Mouse (Mus musculus) C2C12 (cell line): ENCODE results near the gene Epas1. TPM values are rescaled to one million over a fixed set of nuclear protein-coding genes. Genes with fewer than 3 reads are reported as not detected.

Experiments
- H3K27me3 ChIP-seq: one replicate; pipeline ENCODE4 v1.6.1; 2011; ENCODE audit not compliant: control insufficient read depth, insufficient read depth, insufficient read length
- H3K36me3 ChIP-seq: one replicate; pipeline ENCODE4 v1.6.1; 2011; ENCODE audit not compliant: control insufficient read depth, insufficient read depth
- H3K4me3 ChIP-seq: one replicate; pipeline ENCODE4 v1.5.1; 2011; ENCODE audit warnings: mild to moderate bottlenecking, control low read depth; ENCODE audit not compliant: poor library complexity, insufficient read depth, severe bottlenecking
- H3K79me2 ChIP-seq: one replicate; pipeline ENCODE4 v1.6.1; 2011; ENCODE audit not compliant: control insufficient read depth, insufficient read depth
- H3K79me3 ChIP-seq: one replicate; pipeline ENCODE4 v1.6.1; 2011; ENCODE audit warnings: low read depth, control low read depth
- H3ac ChIP-seq: one replicate; pipeline ENCODE3; 2011; ENCODE audit warnings: low read depth; ENCODE audit not compliant: control insufficient read depth, insufficient read length
- CEBPB ChIP-seq: IDR thresholded peaks from one replicate; pipeline ENCODE4 v1.6.1; 2011; ENCODE audit warnings: low read depth, mild to moderate bottlenecking, control low read depth, moderate library complexity
- CTCF ChIP-seq: IDR thresholded peaks from one replicate; pipeline ENCODE4 v1.5.1; 2011; ENCODE audit not compliant: control insufficient read depth, insufficient read depth, insufficient read length
- FOSL1 ChIP-seq: IDR thresholded peaks from one replicate; pipeline ENCODE4 v1.8.0; 2011; ENCODE audit warnings: mild to moderate bottlenecking, low read length; ENCODE audit not compliant: poor library complexity, insufficient read depth, severe bottlenecking
- MAX ChIP-seq: IDR thresholded peaks from one replicate; pipeline ENCODE4 v1.6.1; 2011; ENCODE audit warnings: mild to moderate bottlenecking, control low read depth
- MYOD1 ChIP-seq: IDR thresholded peaks from one replicate; pipeline ENCODE4 v1.6.1; 2011; ENCODE audit warnings: low read depth; ENCODE audit not compliant: control insufficient read depth, insufficient read length
- MYOG ChIP-seq: IDR thresholded peaks from one replicate; pipeline ENCODE4 v1.6.1; 2011; ENCODE audit not compliant: control insufficient read depth, insufficient read length; ENCODE audit errors: extremely low read depth
- USF1 ChIP-seq: IDR thresholded peaks from one replicate; pipeline ENCODE4 v1.6.1; 2011; ENCODE audit warnings: low read depth, mild to moderate bottlenecking, control low read depth, moderate library complexity
- polyA plus RNA-seq: library from polyadenylated mRNA; unstranded; fragments of >200 nt; fragmentation: generic; extraction: Trizol; gene quantifications from one replicate; pipeline ENCODE4 v1.2.1, GENCODE M21; 2012; ENCODE audit warnings: missing spikeins

The Epas1 gene
- polyA plus RNA-seq, 1 experiment: 0.05 TPM

DNA sequence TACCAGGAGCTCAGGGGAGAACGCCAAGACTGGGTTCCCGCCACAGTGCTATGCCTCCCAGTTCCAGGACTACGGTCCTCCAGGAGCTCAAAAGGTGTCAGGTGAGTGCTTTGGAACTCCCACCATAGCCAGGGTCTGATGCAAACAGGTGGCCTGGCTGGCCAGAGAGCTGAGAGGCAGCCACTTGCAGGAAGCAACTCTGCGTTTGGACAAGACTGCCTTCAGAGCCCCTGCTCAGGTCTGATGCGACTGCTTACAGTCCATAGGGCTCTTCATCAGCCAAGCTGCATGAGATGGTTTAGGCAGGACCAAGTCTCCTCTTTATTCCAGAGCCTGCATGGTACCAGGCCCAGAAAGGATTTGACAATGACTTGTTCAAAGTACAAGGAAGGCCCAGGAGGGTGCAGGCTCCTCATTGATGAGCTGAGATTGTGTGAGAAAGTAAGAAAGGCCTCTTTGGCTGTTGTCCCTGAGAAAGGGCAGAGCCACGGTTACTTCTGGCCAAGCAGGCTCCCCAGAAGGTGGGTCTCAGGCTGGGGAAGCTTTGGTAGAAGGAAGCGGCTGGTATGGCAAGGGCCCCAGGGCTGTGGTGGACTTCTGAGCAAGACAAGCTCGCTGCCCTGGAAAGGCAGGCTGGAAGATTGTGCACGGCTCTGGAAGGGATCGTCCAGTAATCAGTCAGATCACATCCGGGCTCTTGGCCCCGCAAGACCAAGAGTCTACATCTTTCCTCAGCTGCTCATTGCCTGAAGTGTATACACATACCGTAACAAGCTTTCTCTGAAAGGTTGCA is 76.1 kb downstream of the Epas1 start:
- Histone ChIP-seq H3ac (no peak overlapping the region), H3K27me3 (peaks cover 13% of the 10 kb centered on the region), H3K79me3 (no peaks in the 10 kb centered on the region), H3K79me2 (no peaks in the 10 kb centered on the region), H3K4me3 (no peak overlapping the region), H3K36me3 (no peaks in the 10 kb centered on the region)
- TF ChIP-seq USF1 (no peak), FOSL1 (no peak), MYOD1 (no peak), MYOG (no peak), CEBPB (no peak), CTCF (no peak), MAX (no peak)

DNA sequence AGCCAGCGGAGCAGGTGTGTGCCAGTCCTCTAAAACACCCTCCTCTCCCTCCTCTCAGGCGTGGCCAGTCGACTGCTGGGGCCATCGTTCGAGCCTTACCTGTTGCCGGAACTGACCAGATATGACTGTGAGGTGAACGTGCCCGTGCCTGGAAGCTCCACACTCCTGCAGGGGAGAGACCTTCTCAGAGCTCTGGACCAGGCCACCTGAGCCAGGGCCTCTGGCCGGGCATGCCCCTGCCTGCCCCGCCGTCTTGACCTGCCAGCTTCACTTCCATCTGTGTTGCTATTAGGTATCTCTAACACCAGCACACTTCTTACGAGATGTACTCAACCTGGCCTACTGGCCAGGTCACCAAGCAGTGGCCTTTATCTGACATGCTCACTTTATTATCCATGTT is 77.4 kb downstream of the Epas1 start:
- H3K79me2 ChIP-seq: no peaks in the 10 kb centered on the region
- H3K27me3 ChIP-seq: peaks cover 12% of the 10 kb centered on the region
- H3ac ChIP-seq: no peak overlapping the region
- TF ChIP-seq MYOD1 (no peak), MAX (no peak), FOSL1 (no peak), CEBPB (no peak), USF1 (no peak), CTCF (no peak), MYOG (no peak)
- H3K79me3 ChIP-seq: no peaks in the 10 kb centered on the region
- H3K4me3 ChIP-seq: no peak overlapping the region
- H3K36me3 ChIP-seq: no peaks in the 10 kb centered on the region

DNA sequence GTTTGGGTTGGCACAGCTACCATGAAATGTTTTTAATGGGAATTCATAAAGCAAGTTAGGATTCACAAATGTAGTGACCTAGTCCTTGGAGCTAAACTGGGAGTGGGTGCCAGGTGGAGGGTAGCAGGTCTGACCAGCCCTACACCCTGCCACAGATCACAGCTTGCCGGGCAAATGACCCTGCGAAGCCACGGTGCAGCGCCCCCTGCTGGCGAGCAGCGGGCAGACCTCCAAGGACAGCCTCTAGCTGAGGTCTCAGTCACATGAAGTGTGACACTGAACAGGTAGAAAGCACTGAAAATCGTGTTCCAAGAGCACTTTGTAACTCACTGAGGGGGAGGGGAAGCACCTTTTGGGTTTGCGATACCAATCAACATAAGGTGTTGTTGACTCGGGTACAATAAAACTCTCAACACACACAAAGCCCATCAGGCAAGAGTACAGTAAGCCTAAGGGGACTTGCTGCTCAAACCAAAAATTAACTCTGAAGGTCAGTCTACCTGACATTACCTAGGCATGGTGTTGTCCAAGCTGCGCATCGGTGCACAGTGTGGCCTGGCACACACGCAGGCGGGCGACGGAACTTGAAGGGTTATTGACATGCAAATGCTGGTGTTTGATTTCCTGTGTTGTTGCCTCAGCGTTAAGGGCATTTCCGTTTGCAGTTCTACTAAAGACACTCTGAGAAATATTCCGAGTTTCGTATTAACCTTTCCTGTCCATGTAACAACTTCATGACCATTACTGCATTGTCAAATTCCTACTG is 79.2 kb downstream of the Epas1 start:
- TF ChIP-seq MYOD1: no peak
- no peak for TF ChIP-seq CTCF
- TF ChIP-seq FOSL1: no peak
- no peak for TF ChIP-seq MAX
- no peak for TF ChIP-seq CEBPB
- no peak for TF ChIP-seq USF1
- TF ChIP-seq MYOG: no peak
- H3K27me3 ChIP-seq: peaks cover 9% of the 10 kb centered on the region
- H3K79me3 ChIP-seq: no peaks in the 10 kb centered on the region
- no peaks in the 10 kb centered on the region for H3K79me2 ChIP-seq
- no peak overlapping the region for H3ac ChIP-seq
- H3K36me3 ChIP-seq: no peaks in the 10 kb centered on the region
- H3K4me3 ChIP-seq: no peak overlapping the region

DNA sequence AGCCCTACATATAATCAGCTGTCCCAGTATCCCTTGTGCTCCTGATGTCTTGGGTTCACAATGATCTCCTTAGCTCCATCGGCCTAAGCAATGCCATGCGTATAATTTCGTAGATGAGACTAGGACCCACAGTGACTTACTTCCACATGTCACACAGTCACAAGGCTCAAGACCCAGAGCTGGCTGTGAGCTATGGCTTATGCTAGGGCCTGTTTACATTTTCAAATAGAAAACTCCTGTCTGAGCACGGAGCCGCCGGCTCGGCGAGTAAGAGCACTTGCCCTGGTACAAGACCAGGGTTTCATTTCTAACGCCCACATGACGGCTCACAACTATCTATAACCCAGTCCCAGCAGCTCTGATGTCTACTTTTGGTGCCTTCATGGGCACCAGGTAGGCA is 80.4 kb downstream of the Epas1 start:
- H3K27me3 ChIP-seq: peaks cover 9% of the 10 kb centered on the region
- H3ac ChIP-seq: no peak overlapping the region
- H3K36me3 ChIP-seq: no peaks in the 10 kb centered on the region
- H3K4me3 ChIP-seq: no peak overlapping the region
- no peaks in the 10 kb centered on the region for H3K79me3 ChIP-seq
- H3K79me2 ChIP-seq: no peaks in the 10 kb centered on the region
- TF ChIP-seq CTCF (no peak), USF1 (no peak), MAX (no peak), MYOG (no peak)

DNA sequence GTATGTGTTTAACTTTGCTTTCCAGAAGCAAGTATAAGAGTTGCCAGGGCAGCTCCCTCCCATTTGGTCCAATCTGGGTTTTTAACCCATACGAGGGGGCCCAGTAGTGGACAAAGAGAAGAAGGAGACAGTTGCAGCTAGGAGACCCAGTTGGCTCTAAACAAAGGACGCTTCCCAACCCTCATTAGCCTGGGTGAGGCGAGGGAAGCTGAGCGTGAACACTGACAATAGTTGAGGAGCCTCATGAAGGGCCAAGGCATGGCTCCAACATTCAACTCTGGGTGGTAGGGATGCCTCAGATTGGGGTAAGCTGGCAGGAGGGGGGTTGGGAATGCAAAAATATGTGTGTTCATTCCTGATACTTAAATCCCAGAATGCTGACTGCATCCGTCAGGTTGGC is 85.8 kb downstream of the Epas1 start:
- H3K4me3 ChIP-seq: no peak overlapping the region

More for the DNA sequence above, 85.8 kb downstream of the Epas1 start:
- H3K79me2 ChIP-seq: no peaks in the 10 kb centered on the region
- no peaks in the 10 kb centered on the region for H3K79me3 ChIP-seq
- H3K27me3 ChIP-seq: peaks cover 5% of the 10 kb centered on the region
- H3K36me3 ChIP-seq: no peaks in the 10 kb centered on the region
- TF ChIP-seq MYOD1 (no peak), CEBPB (no peak), MYOG (no peak), MAX (no peak), FOSL1 (no peak), CTCF (no peak)
- H3ac ChIP-seq: no peak overlapping the region
